Mouse (Mus musculus): ENCODE results near the gene Foxj1. TPM values are rescaled to one million over a fixed set of nuclear protein-coding genes. Genes with fewer than 3 reads are reported as not detected.
A peak's percentile ranks its signal among the peaks of the same experiment; 100 is the strongest.
"Not testable (repeated sequence)": the region's sequence is repeated elsewhere in the genome, so short reads cannot be mapped to it uniquely, and the experiment has no call there.

Gene Foxj1
- 17.4 and 20.4 TPM in 2 replicates for polyA plus RNA-seq (2015; fragmentation: Nextera tagmentation; extraction: Ambion mirVana)

GRCm38 (mm10) chr11:116335244-116336036, at the start of gene Foxj1:
Foxj1 (minus strand) TSS chr11:116335399.
- Histone ChIP-seq H3K27ac (peak within 1 kb of the TSS; percentile 69), H3K4me3 (peak within 1 kb of the TSS; percentile 51), H3K9me3 (no peaks in the 10 kb centered on the region), H3K36me3 (replicated peaks) (no peaks in the 10 kb centered on the region), H3K9ac (peak within 1 kb of the TSS; percentile 41), H3K27me3 (replicated peaks) (peaks cover 10% of the 10 kb centered on the region), H3K4me1 (peaks cover 54% of the 10 kb centered on the region), H3K4me2 (peak within 1 kb of the TSS; percentile 98)
- ATAC-seq (replicated peaks) = peak; percentile 93
- WGBS = under 1% methylated on average over 61 of the region's 61 CpGs

DNA sequence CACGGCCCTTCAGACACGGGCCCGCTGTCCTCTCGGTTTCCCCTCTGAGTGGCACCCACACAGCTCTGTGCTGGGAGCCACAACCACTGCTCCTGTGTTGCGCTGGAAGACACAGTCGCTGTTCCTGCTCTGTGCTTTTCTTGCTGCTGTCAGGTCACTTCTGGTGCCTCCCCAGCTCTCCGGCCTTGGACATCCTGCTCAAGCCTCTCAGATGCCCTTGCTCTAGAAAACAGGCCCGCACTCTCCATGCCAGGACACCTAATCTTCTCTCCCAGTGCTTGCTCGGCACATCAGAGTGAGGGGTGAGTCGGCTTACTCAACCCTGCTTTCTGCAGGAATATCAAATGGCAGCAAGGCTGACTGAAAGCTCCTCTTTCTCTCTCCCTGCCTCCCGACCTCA, 49.0 kb upstream of the Foxj1 start:
- ATAC-seq (replicated peaks) = no peak
- Histone ChIP-seq H3K27ac (no peak overlapping the region), H3K36me3 (replicated peaks) (no peaks in the 10 kb centered on the region), H3K4me3 (no peak overlapping the region), H3K4me2 (no peak overlapping the region), H3K9ac (no peak overlapping the region), H3K9me3 (no peaks in the 10 kb centered on the region), H3K4me1 (peaks cover 24% of the 10 kb centered on the region), H3K27me3 (replicated peaks) (no peaks in the 10 kb centered on the region)
- 82% methylated on average over 11 of the region's 11 CpGs for WGBS

DNA sequence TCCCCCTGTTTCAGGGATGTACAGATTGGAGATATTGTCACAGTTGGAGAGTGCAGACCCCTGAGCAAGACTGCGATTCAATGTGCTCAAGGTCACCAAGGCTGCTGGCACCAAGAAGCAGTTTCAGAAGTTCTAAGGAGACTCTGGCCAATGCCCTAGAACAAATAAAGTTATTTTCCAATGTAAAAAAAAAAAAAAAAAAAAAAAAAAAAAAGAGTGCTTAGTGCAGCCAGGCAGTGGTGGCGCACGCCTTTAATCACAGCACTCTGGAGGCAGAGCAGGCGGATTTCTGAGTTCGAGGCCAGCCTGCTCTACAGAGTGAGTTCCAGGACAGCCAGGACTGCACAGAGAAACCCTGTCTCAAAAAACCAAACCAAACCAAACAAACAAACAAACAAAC, 47.9 kb upstream of the Foxj1 start:
- not testable (repeated sequence) for H3K9ac ChIP-seq; H3K36me3 ChIP-seq (replicated peaks); H3K4me2 ChIP-seq; ATAC-seq (replicated peaks); H3K4me3 ChIP-seq; H3K9me3 ChIP-seq; H3K27me3 ChIP-seq (replicated peaks); H3K27ac ChIP-seq
- WGBS = 90% methylated on average over 5 of the region's 5 CpGs
- peaks cover 21% of the 10 kb centered on the region for H3K4me1 ChIP-seq

DNA sequence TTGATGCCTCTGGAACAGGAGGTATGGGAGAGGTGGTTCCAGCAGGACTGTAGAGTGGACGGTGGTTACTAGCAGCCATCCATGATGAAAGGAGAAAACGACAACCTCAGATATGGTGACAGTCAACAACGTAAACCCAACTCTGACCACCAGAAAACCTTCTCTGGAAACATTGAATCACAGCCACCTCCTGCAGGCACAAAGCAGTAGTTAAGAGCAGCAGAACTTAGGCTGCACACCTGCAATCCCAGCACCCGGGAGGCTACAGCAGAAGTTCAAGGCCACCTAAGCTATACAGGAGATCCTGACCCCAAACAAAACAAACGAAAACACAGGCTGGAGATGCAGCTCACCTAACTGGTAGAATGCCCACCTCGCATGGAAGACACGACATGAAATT, 45.6 kb upstream of the Foxj1 start:
- whole genome bisulfite sequencing = 91% methylated on average over 7 of the region's 7 CpGs

GRCm38 (mm10) chr11:116379530-116379929, 44.3 kb upstream of the Foxj1 start:
- Histone ChIP-seq H3K27ac (no peak overlapping the region), H3K4me1 (no peaks in the 10 kb centered on the region)
- 87% methylated on average over 6 of the region's 6 CpGs for WGBS

More for the DNA sequence above, 45.6 kb upstream of the Foxj1 start:
- H3K9ac ChIP-seq = no peak overlapping the region
- H3K4me1 ChIP-seq = no peaks in the 10 kb centered on the region
- H3K4me3 ChIP-seq = no peak overlapping the region
- H3K9me3 ChIP-seq = no peaks in the 10 kb centered on the region
- no peaks in the 10 kb centered on the region for H3K27me3 ChIP-seq (replicated peaks)
- H3K27ac ChIP-seq = no peak overlapping the region
- ATAC-seq (replicated peaks) = no peak
- no peak overlapping the region for H3K4me2 ChIP-seq
- no peaks in the 10 kb centered on the region for H3K36me3 ChIP-seq (replicated peaks)

DNA sequence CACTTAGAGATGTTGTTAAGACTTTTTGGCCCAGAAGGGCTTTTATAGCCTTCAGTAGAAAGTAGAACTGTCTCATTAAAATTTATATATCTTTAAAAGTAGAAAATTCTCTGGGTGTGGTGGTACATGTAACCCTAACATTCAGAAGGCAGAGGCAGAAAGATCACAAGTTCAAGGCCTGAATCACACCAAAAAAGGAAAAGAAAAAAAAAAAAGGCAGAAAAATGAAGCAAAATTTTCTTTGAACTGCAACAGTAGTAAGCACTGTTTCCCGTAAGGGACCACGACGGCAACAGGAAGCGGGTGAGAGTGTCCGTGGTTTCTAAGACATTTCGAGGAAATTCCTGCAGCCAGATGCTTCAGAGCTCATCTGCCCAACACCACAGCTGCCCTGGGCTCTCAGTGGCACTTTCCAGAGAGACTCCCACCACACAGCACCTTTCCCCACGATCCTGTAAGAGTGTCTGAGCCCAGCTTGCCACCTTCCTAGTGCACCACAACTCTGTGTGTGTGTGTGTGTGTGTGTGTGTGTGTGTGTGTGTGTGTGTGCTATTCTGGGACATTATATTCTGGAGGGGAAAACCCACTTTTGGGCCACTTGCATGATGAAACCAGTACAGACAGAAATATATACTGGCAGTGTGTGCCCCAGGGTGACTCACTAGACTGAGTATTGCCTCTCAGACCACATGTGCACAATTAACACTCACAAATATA, 41.9 kb upstream of the Foxj1 start:
- H3K4me3 ChIP-seq = no peak overlapping the region
- no peaks in the 10 kb centered on the region for H3K36me3 ChIP-seq (replicated peaks)
- H3K9me3 ChIP-seq = no peaks in the 10 kb centered on the region
- H3K4me1 ChIP-seq = no peaks in the 10 kb centered on the region
- H3K27me3 ChIP-seq (replicated peaks) = no peaks in the 10 kb centered on the region
- WGBS = 86% methylated on average over 7 of the region's 7 CpGs
- no peak overlapping the region for H3K27ac ChIP-seq
- no peak overlapping the region for H3K4me2 ChIP-seq
- no peak overlapping the region for H3K9ac ChIP-seq
- ATAC-seq (replicated peaks) = no peak

More at GRCm38 (mm10) chr11:116379530-116379929, 44.3 kb upstream of the Foxj1 start:
- no peak overlapping the region for H3K4me3 ChIP-seq
- no peak overlapping the region for H3K9ac ChIP-seq
- no peaks in the 10 kb centered on the region for H3K36me3 ChIP-seq (replicated peaks)
- no peak overlapping the region for H3K4me2 ChIP-seq
- ATAC-seq (replicated peaks) = no peak
- H3K27me3 ChIP-seq (replicated peaks) = no peaks in the 10 kb centered on the region
- H3K9me3 ChIP-seq = no peaks in the 10 kb centered on the region

- no peak for ATAC-seq (replicated peaks)
These were observed 36.8 kb upstream of the Foxj1 start for GRCm38 (mm10) chr11:116371894-116372450.

GRCm38 (mm10) chr11:116369633-116370032, 34.4 kb upstream of the Foxj1 start:
- Histone ChIP-seq H3K27me3 (replicated peaks) (no peaks in the 10 kb centered on the region), H3K4me3 (no peak overlapping the region), H3K4me1 (peaks cover 7% of the 10 kb centered on the region; the same call in 1 of the 2 replicates), H3K9me3 (no peaks in the 10 kb centered on the region), H3K4me2 (no peak overlapping the region), H3K27ac (no peak overlapping the region), H3K9ac (no peak overlapping the region), H3K36me3 (replicated peaks) (no peaks in the 10 kb centered on the region)
- WGBS = 70% methylated on average over 5 of the region's 5 CpGs
- ATAC-seq (replicated peaks) = no peak

More at GRCm38 (mm10) chr11:116371894-116372450, 36.8 kb upstream of the Foxj1 start:
- Histone ChIP-seq H3K4me3 (no peak overlapping the region), H3K9ac (no peak overlapping the region), H3K27me3 (replicated peaks) (no peaks in the 10 kb centered on the region), H3K9me3 (no peaks in the 10 kb centered on the region), H3K36me3 (replicated peaks) (no peaks in the 10 kb centered on the region), H3K4me1 (no peaks in the 10 kb centered on the region), H3K27ac (no peak overlapping the region), H3K4me2 (no peak overlapping the region)
- WGBS = 93% methylated on average over 4 of the region's 4 CpGs

GRCm38 (mm10) chr11:116369051-116369450, 33.9 kb upstream of the Foxj1 start:
- Histone ChIP-seq H3K4me1 (peaks cover 7% of the 10 kb centered on the region; the same call in 1 of the 2 replicates), H3K27me3 (replicated peaks) (no peaks in the 10 kb centered on the region), H3K27ac (no peak overlapping the region), H3K9ac (no peak overlapping the region), H3K4me2 (no peak overlapping the region), H3K36me3 (replicated peaks) (no peaks in the 10 kb centered on the region), H3K9me3 (no peaks in the 10 kb centered on the region), H3K4me3 (no peak overlapping the region)
- WGBS = 91% methylated on average over 14 of the region's 14 CpGs
- ATAC-seq (replicated peaks) = no peak

DNA sequence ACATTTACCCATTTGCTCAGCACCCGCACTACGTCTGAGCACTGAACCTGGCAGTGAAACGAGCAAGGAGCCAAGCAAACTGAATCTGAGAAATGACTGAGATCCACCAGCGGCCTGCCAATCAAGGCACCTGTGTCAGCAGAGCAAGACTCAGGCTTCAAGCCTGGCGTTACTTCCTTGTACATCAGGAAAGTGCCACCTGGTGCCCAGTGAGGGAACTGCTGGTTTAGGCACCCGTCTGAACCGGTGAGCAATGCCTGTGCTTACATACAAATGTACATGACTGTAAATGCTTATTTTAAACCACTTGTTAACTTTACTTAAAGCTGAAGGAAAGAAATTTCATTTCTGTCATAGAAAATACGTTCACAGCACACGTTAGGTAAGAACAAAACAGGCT, 32.9 kb upstream of the Foxj1 start:
- no peaks in the 10 kb centered on the region for H3K27me3 ChIP-seq (replicated peaks)
- H3K4me3 ChIP-seq = no peak overlapping the region
- no peaks in the 10 kb centered on the region for H3K9me3 ChIP-seq
- no peak for ATAC-seq (replicated peaks)
- H3K4me1 ChIP-seq = peaks cover 7% of the 10 kb centered on the region; the same call in 1 of the 2 replicates
- 22% methylated on average over 9 of the region's 9 CpGs for WGBS
- H3K4me2 ChIP-seq = no peak overlapping the region
- no peak overlapping the region for H3K9ac ChIP-seq
- no peak overlapping the region for H3K27ac ChIP-seq
- H3K36me3 ChIP-seq (replicated peaks) = no peaks in the 10 kb centered on the region

- Histone ChIP-seq H3K4me2 (no peak overlapping the region), H3K36me3 (replicated peaks) (no peaks in the 10 kb centered on the region), H3K27ac (no peak overlapping the region), H3K9ac (no peak overlapping the region), H3K27me3 (replicated peaks) (no peaks in the 10 kb centered on the region), H3K4me1 (peaks cover 7% of the 10 kb centered on the region; the same call in 1 of the 2 replicates), H3K9me3 (no peaks in the 10 kb centered on the region), H3K4me3 (no peak overlapping the region)
- ATAC-seq (replicated peaks) = no peak
- WGBS = 91% methylated on average over 1 of the region's 1 CpGs
These were observed 31.4 kb upstream of the Foxj1 start for GRCm38 (mm10) chr11:116366647-116367046.

DNA sequence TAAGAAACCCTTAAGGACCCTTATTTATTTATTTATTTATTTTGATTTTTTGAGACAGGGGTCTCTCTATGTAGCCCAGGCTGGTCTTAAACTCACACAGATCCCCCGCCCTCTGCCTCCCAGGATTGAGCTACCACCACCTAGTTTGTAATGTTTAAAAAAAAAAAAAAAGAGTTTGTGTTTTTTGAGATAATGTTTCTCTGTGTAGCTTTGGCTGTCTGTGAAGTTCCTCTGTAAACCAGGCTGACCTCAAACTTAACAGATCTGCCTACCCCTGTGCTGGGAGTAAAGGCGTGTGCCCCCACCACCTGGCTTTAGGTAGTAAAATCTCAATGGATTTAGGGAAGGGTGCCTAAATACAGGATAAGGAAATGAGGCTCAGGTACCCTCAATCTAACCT, 30.9 kb upstream of the Foxj1 start:
- H3K9ac ChIP-seq = no peak overlapping the region
- WGBS = 83% methylated on average over 2 of the region's 2 CpGs
- ATAC-seq (replicated peaks) = no peak

More for the DNA sequence above, 30.9 kb upstream of the Foxj1 start:
- no peaks in the 10 kb centered on the region for H3K36me3 ChIP-seq (replicated peaks)
- no peak overlapping the region for H3K27ac ChIP-seq
- no peak overlapping the region for H3K4me3 ChIP-seq
- peaks cover 7% of the 10 kb centered on the region; the same call in 1 of the 2 replicates for H3K4me1 ChIP-seq
- no peaks in the 10 kb centered on the region for H3K9me3 ChIP-seq
- no peaks in the 10 kb centered on the region for H3K27me3 ChIP-seq (replicated peaks)
- no peak overlapping the region for H3K4me2 ChIP-seq
